Mouse (Mus musculus) heart, embryonic 13.5 days (tissue): ENCODE results near the gene Shisa7. TPM values are rescaled to one million over a fixed set of nuclear protein-coding genes. Genes with fewer than 3 reads are reported as not detected.
A peak's percentile ranks its signal among the peaks of the same experiment; 100 is the strongest.
"Not testable (repeated sequence)": the region's sequence is repeated elsewhere in the genome, so short reads cannot be mapped to it uniquely, and the experiment has no call there.

Experiments
- ATAC-seq: fragments of 200-750 bp; cut with Nextera tagmentation; 2 replicates; pipeline ENCODE4 v1.8.0; 2017; ENCODE audit warnings: moderate TSS enrichment; ENCODE audit not compliant: insufficient number of reproducible peaks, low FRiP score, low TSS enrichment; ENCODE audit errors: extremely low read depth
- H3K27ac ChIP-seq: fragments of 300-500 bp; sonication (generic); replicated peaks from 2 replicates; pipeline ENCODE4 v1.5.1; 2015; ENCODE audit warnings: moderate library complexity, mild to moderate bottlenecking, inconsistent platforms
- H3K27me3 ChIP-seq: fragments of 300-500 bp; sonication (generic); replicated peaks from 2 replicates; pipeline ENCODE4 v1.6.1; 2015; ENCODE audit warnings: mild to moderate bottlenecking, inconsistent platforms
- H3K36me3 ChIP-seq: fragments of 300-500 bp; sonication (generic); 2 replicates; pipeline ENCODE4 v1.6.1; 2015; ENCODE audit warnings: mild to moderate bottlenecking, inconsistent platforms
- H3K4me1 ChIP-seq: fragments of 300-500 bp; sonication (generic); 2 replicates; pipeline ENCODE4 v1.6.1; 2015; ENCODE audit warnings: inconsistent platforms
- H3K4me2 ChIP-seq: fragments of 300-500 bp; sonication (generic); 2 replicates; pipeline ENCODE4 v1.6.1; 2015; ENCODE audit warnings: inconsistent platforms, mild to moderate bottlenecking, moderate library complexity
- H3K4me3 ChIP-seq: fragments of 300-500 bp; sonication (generic); 2 replicates; pipeline ENCODE4 v1.5.1; 2015; ENCODE audit warnings: moderate library complexity, mild to moderate bottlenecking, inconsistent platforms
- H3K9ac ChIP-seq: fragments of 300-500 bp; sonication (generic); 2 replicates; pipeline ENCODE4 v1.6.1; 2015; ENCODE audit warnings: inconsistent platforms, mild to moderate bottlenecking, moderate library complexity
- H3K9me3 ChIP-seq: fragments of 300-500 bp; sonication (generic); 2 replicates; pipeline ENCODE4 v1.6.1; 2016; ENCODE audit warnings: inconsistent platforms
- WGBS: fragments of 180-500 bp; shearing (Covaris S2); methylation state at CpG from one replicate; pipeline ENCODE4 v1.1.7; 2015; ENCODE audit warnings: mixed read lengths; 5-methylcytosine and 5-hydroxymethylcytosine counted together
- polyA plus RNA-seq: library from polyadenylated mRNA; unstranded; fragments of >200 nt; fragmentation: Nextera tagmentation; extraction: Ambion mirVana; gene quantifications from 2 replicates; pipeline ENCODE4 v1.2.1, GENCODE M21; 2015

Gene Shisa7
- polyA plus RNA-seq: 0.04 TPM in 2 replicates

- H3K36me3 ChIP-seq: no peaks in the 10 kb centered on the region
- H3K27me3 ChIP-seq: peaks cover 98% of the 10 kb centered on the region
- WGBS: 1% methylated on average over 41 of the region's 41 CpGs
- peak within 1 kb of the TSS; percentile 48 for H3K4me3 ChIP-seq
- peak within 1 kb of the TSS; percentile 73 for H3K4me2 ChIP-seq
- peaks cover 9% of the 10 kb centered on the region; the same call in 1 of the 2 replicates for H3K9me3 ChIP-seq
- H3K27ac ChIP-seq: no peak within 1 kb of the TSS
- peaks cover 28% of the 10 kb centered on the region for H3K4me1 ChIP-seq
- peak within 1 kb of the TSS; percentile 55 for H3K9ac ChIP-seq
- no peak for ATAC-seq
Measured at GRCm38 (mm10) chr7:4844245-4844916, at the start of gene Shisa7. TSS of gene Shisa7 (minus strand) at chr7:4844696.

- no peak for ATAC-seq
- Histone ChIP-seq H3K4me3 (no peak overlapping the region), H3K27me3 (no peaks in the 10 kb centered on the region), H3K9me3 (peaks cover 8% of the 10 kb centered on the region; the same call in 1 of the 2 replicates), H3K36me3 (peaks cover 6% of the 10 kb centered on the region), H3K4me2 (no peak overlapping the region), H3K27ac (no peak overlapping the region), H3K4me1 (no peaks in the 10 kb centered on the region), H3K9ac (no peak overlapping the region)
- 64% methylated on average over 4 of the region's 4 CpGs for WGBS
Measured at GRCm38 (mm10) chr7:4886680-4887079, 42.2 kb upstream of the Shisa7 start.

GRCm38 (mm10) chr7:4879036-4879435, 34.5 kb upstream of the Shisa7 start:
- not testable (repeated sequence) for H3K4me3 ChIP-seq, H3K4me2 ChIP-seq, H3K9ac ChIP-seq, H3K9me3 ChIP-seq, H3K27ac ChIP-seq, H3K36me3 ChIP-seq, ATAC-seq, H3K27me3 ChIP-seq
- H3K4me1 ChIP-seq: peaks cover 17% of the 10 kb centered on the region
- 74% methylated on average over 1 of the region's 1 CpGs for WGBS

- no peak for ATAC-seq
- H3K9ac ChIP-seq: no peak overlapping the region
- no peak overlapping the region; the same call in 1 of the 2 replicates for H3K4me2 ChIP-seq
Measured at GRCm38 (mm10) chr7:4878186-4878585, 33.7 kb upstream of the Shisa7 start.

GRCm38 (mm10) chr7:4877226-4877625, 32.7 kb upstream of the Shisa7 start:
- Histone ChIP-seq H3K9me3 (peaks cover 4% of the 10 kb centered on the region; the same call in 1 of the 2 replicates), H3K27ac (peak overlapping the region; percentile 53; the same call in 1 of the 2 replicates), H3K9ac (peak overlapping the region; percentile 82), H3K36me3 (peaks cover 5% of the 10 kb centered on the region; the same call in 1 of the 2 replicates), H3K4me3 (peak overlapping the region; percentile 69), H3K4me1 (peaks cover 17% of the 10 kb centered on the region), H3K27me3 (no peaks in the 10 kb centered on the region), H3K4me2 (peak overlapping the region; percentile 94)
- ATAC-seq: no peak
- WGBS: 7% methylated on average over 11 of the region's 11 CpGs

More at GRCm38 (mm10) chr7:4878186-4878585, 33.7 kb upstream of the Shisa7 start:
- Histone ChIP-seq H3K27me3 (no peaks in the 10 kb centered on the region), H3K9me3 (peaks cover 8% of the 10 kb centered on the region; the same call in 1 of the 2 replicates), H3K27ac (no peak overlapping the region), H3K4me1 (peaks cover 17% of the 10 kb centered on the region), H3K36me3 (peaks cover 6% of the 10 kb centered on the region; the same call in 1 of the 2 replicates), H3K4me3 (no peak overlapping the region)

GRCm38 (mm10) chr7:4876753-4877221, 32.3 kb upstream of the Shisa7 start, which contains the start of gene Isoc2a:
TSS of gene Isoc2a (plus strand) at chr7:4877153.
- under 1% methylated on average over 22 of the region's 22 CpGs for WGBS
- Histone ChIP-seq H3K9ac (peak within 1 kb of the TSS; percentile 82), H3K4me3 (peak within 1 kb of the TSS; percentile 69), H3K4me2 (peak within 1 kb of the TSS; percentile 94), H3K9me3 (0 out of 2 replicates have a peak, but pooled peaks cover under 1% of the 10 kb centered on the region), H3K27me3 (no peaks in the 10 kb centered on the region), H3K4me1 (peaks cover 17% of the 10 kb centered on the region), H3K27ac (peak within 1 kb of the TSS; percentile 53; the same call in 1 of the 2 replicates), H3K36me3 (peaks cover under 1% of the 10 kb centered on the region; the same call in 1 of the 2 replicates)
- ATAC-seq: peak; percentile 98

- Histone ChIP-seq H3K27me3 (no peaks in the 10 kb centered on the region), H3K9ac (no peak within 1 kb of the TSS), H3K36me3 (no peaks in the 10 kb centered on the region), H3K4me3 (no peak within 1 kb of the TSS), H3K4me1 (peaks cover 20% of the 10 kb centered on the region), H3K4me2 (no peak within 1 kb of the TSS), H3K27ac (no peak within 1 kb of the TSS), H3K9me3 (0 out of 2 replicates have a peak, but pooled peaks cover 3% of the 10 kb centered on the region)
- no peak for ATAC-seq
- 51% methylated on average over 6 of the region's 6 CpGs for WGBS
Measured at GRCm38 (mm10) chr7:4870133-4870532, 25.6 kb upstream of the Shisa7 start, which contains the start of gene Isoc2b. TSS of gene Isoc2b (minus strand) at chr7:4870258.

GRCm38 (mm10) chr7:4866631-4867180, 22.2 kb upstream of the Shisa7 start:
- Histone ChIP-seq H3K4me2 (peak overlapping the region; percentile 72), H3K9ac (peak overlapping the region; percentile 85), H3K36me3 (no peaks in the 10 kb centered on the region), H3K4me3 (peak overlapping the region; percentile 61), H3K4me1 (peaks cover 30% of the 10 kb centered on the region), H3K9me3 (0 out of 2 replicates have a peak, but pooled peaks cover 6% of the 10 kb centered on the region), H3K27me3 (no peaks in the 10 kb centered on the region), H3K27ac (peak overlapping the region; percentile 75)
- 43% methylated on average over 10 of the region's 10 CpGs for WGBS
- no peak for ATAC-seq

GRCm38 (mm10) chr7:4865579-4866493, 21.3 kb upstream of the Shisa7 start:
- Histone ChIP-seq H3K27ac (peak overlapping the region; percentile 75), H3K9ac (peak overlapping the region; percentile 85), H3K4me1 (peaks cover 30% of the 10 kb centered on the region), H3K9me3 (0 out of 2 replicates have a peak, but pooled peaks cover 6% of the 10 kb centered on the region), H3K27me3 (no peaks in the 10 kb centered on the region), H3K4me3 (peak overlapping the region; percentile 61), H3K36me3 (no peaks in the 10 kb centered on the region), H3K4me2 (peak overlapping the region; percentile 72)
- 4% methylated on average over 40 of the region's 40 CpGs for WGBS
- ATAC-seq: peak; percentile 100

GRCm38 (mm10) chr7:4865090-4865489, 20.6 kb upstream of the Shisa7 start:
- 66% methylated on average over 5 of the region's 5 CpGs for WGBS
- Histone ChIP-seq H3K4me2 (peak overlapping the region; percentile 72), H3K4me3 (peak overlapping the region; percentile 61), H3K36me3 (no peaks in the 10 kb centered on the region), H3K9me3 (0 out of 2 replicates have a peak, but pooled peaks cover 6% of the 10 kb centered on the region), H3K27me3 (no peaks in the 10 kb centered on the region), H3K4me1 (peaks cover 30% of the 10 kb centered on the region), H3K27ac (no peak overlapping the region), H3K9ac (no peak overlapping the region; the same call in 1 of the 2 replicates)
- no peak for ATAC-seq
